25 mouse cellular contexts compared by ENCODE assay signal in genomic region chr6:86870335-86870734, GRCm38 (mm10). TPM values are rescaled to one million over a fixed set of nuclear protein-coding genes. Genes with fewer than 3 reads are reported as not detected.
A peak's percentile ranks its signal among the peaks of the same experiment; 100 is the strongest.
DNase-seq lines count a peak whose midpoint lies in the region; ATAC-seq and TF ChIP-seq lines count a peak whose summit lies in the region.
"Had no signal": no experiment of that assay in that cellular context is flagged by ENCODE, and none has a peak within 500 bp of the region (broad histone marks: within the 10 kb centered on the region; RNA-seq: fewer than 3 reads in every experiment).

No protein-coding gene starts in this region.

- H3K79me2 ChIP-seq in heart, adult 2 months (replicated peaks; ENCODE audit: control insufficient read depth, insufficient read depth, low read length): peaks cover 10% of the 10 kb centered on the region

- 0 out of 2 replicates have a peak, but pooled peaks have one; percentile 12 for TF ChIP-seq POLR2A in heart, adult 2 months (IDR thresholded peaks at IDR 0.05; ENCODE audit: insufficient read depth, low read depth, low read length)

- H3K36me3 ChIP-seq in heart, adult 2 months (ENCODE audit: control insufficient read depth, insufficient read depth, low read length): peaks cover 26% of the 10 kb centered on the region
- H3K36me3 ChIP-seq in midbrain, embryonic 15.5 days (replicated peaks): no peaks in the 10 kb centered on the region
- H3K36me3 ChIP-seq: hindbrain, embryonic 15.5 days; midbrain, embryonic 13.5 days; neural tube, embryonic 12.5 days had no signal

- H3K4me1 ChIP-seq in heart, adult 2 months (ENCODE audit: control insufficient read depth, insufficient read depth, low read length): peaks cover 28% of the 10 kb centered on the region
- no peaks in the 10 kb centered on the region for H3K4me1 ChIP-seq in midbrain, embryonic 15.5 days

- H3K4me2 ChIP-seq in midbrain, embryonic 15.5 days: no peak overlapping the region
- H3K4me2 ChIP-seq: hindbrain, embryonic 15.5 days; lung, embryonic 14.5 days; midbrain, embryonic 13.5 days; neural tube, embryonic 12.5 days had no signal

- ATAC-seq in midbrain, embryonic 15.5 days (replicated peaks): no peak
- ATAC-seq: forebrain, embryonic 16.5 days; intestine, embryonic 16.5 days; midbrain, embryonic 13.5 days had no signal

- H3K27me3 ChIP-seq in heart, adult 2 months (ENCODE audit: control insufficient read depth, insufficient read depth, low read length): no peaks in the 10 kb centered on the region
- H3K27me3 ChIP-seq in midbrain, embryonic 15.5 days (replicated peaks): no peaks in the 10 kb centered on the region
- H3K27me3 ChIP-seq: hindbrain, embryonic 15.5 days; midbrain, embryonic 13.5 days; neural tube, embryonic 12.5 days had no signal

- TF ChIP-seq CTCF in heart, adult 2 months (IDR thresholded peaks at IDR 0.05): no peak

- WGBS in heart, adult 2 months: 25% methylated on average over 9 of the region's 9 CpGs
- 90% methylated on average over 9 of the region's 9 CpGs for whole genome bisulfite sequencing in midbrain, embryonic 15.5 days

- no peak overlapping the region for H3K4me3 ChIP-seq in heart, adult 2 months
- no peak overlapping the region for H3K4me3 ChIP-seq in midbrain, embryonic 15.5 days
- H3K4me3 ChIP-seq: forebrain, embryonic 10.5 days; hindbrain, embryonic 15.5 days; left cerebral cortex, adult 2 months; midbrain, embryonic 13.5 days; neural tube, embryonic 12.5 days had no signal

- H3K9ac ChIP-seq in heart, adult 2 months (ENCODE audit: low read depth, low read length): no peak overlapping the region
- no peak overlapping the region for H3K9ac ChIP-seq in midbrain, embryonic 15.5 days
- H3K9ac ChIP-seq: hindbrain, embryonic 15.5 days; liver, embryonic 14.5 days; lung, embryonic 14.5 days; midbrain, embryonic 13.5 days; neural tube, embryonic 12.5 days had no signal

- no peak for TF ChIP-seq EP300 in heart, adult 2 months (IDR thresholded peaks at IDR 0.05; ENCODE audit: insufficient read depth, low read depth, low read length)

- peak overlapping the region; percentile 62 for H3K27ac ChIP-seq in heart, adult 2 months
- no peak overlapping the region for H3K27ac ChIP-seq in midbrain, embryonic 15.5 days
- H3K27ac ChIP-seq: forebrain, embryonic 10.5 days; hindbrain, embryonic 15.5 days; left cerebral cortex, adult 2 months; liver, embryonic 14.5 days; midbrain, embryonic 13.5 days; neural tube, embryonic 12.5 days had no signal

- intact Hi-C loops in heart, adult 2 months (cut with DNase I): loop anchor here (10.0 kb wide), 1 partner anchor 56 kb away; no protein-coding TSS in a partner anchor
- intact Hi-C loops in heart, postnatal 10 days (cut with DNase I): no loop called here

- DNase-seq in heart, adult 2 months: peak in 1 of 2 experiments; percentile 38
- DNase-seq in heart, adult 8-10 months (ENCODE audit: low spot score): no peak
- peak; percentile 55 for DNase-seq in CD4-positive helper T cell, adult 2 months (ENCODE audit: low read depth, low spot score)
- peak; percentile 29 for DNase-seq in T-cell, adult 2 months (ENCODE audit: low spot score)
- DNase-seq in heart, postnatal 10 days: peak; percentile 47 to 57
- DNase-seq in c-Kit-positive CD71-positive TER-119-positive erythroid progenitor cells, embryonic 14.5 days (ENCODE audit: low spot score): no peak
- no peak for DNase-seq in spleen, postnatal 10 days (ENCODE audit: low spot score in 2 of 2)
- DNase-seq: adrenal gland, postnatal 36 days; cerebellum, adult 11-12 months; cerebellum, postnatal 10 days; gastrocnemius, postnatal 36 days; kidney, postnatal 4 days; lung, embryonic 14.5 days; right cerebral cortex, postnatal 25 days; spleen, adult 18-20 months; thymus, postnatal 14 days had no signal

- H3K9me3 ChIP-seq in midbrain, embryonic 15.5 days: no peaks in the 10 kb centered on the region
- H3K9me3 ChIP-seq: forebrain, embryonic 10.5 days; hindbrain, embryonic 15.5 days; midbrain, embryonic 13.5 days; neural tube, embryonic 12.5 days had no signal

RNA-seq across cellular contexts. Expression of gene Aak1, which starts 21.0 kb away (rescaled TPM):
- total RNA-seq in heart, adult 2 months (2021): 10 to 100 TPM; 81.6 to 85.5 TPM
- 20.5 and 31.2 TPM in 2 replicates for polyA plus RNA-seq in heart, adult 2 months (2012; rRNA removed)
- 10 to 100 TPM; 75.9 to 93.5 (median 92.3) TPM for total RNA-seq in heart, adult 8-10 months (2022)
- total RNA-seq in heart, postnatal 10 days (2021): 100 to 1,000 TPM in 1 of 2 experiments, 10 to 100 TPM in 1; 95.7 to 103 TPM
- 44.0 and 51.8 TPM in 2 replicates for polyA plus RNA-seq in midbrain, embryonic 15.5 days (2015; fragmentation: Nextera tagmentation; extraction: Ambion mirVana)

Comparison
In these comparisons a context has a peak if more than half of its experiments do, and no peak if none do; other contexts are left out.
1. DNase-seq: peak in CD4-positive helper T cell, adult 2 months (single experiment), T-cell, adult 2 months (single experiment) and heart, postnatal 10 days (2 of 2); none in heart, adult 8-10 months (single experiment), c-Kit-positive CD71-positive TER-119-positive erythroid progenitor cells, embryonic 14.5 days (single experiment) and spleen, postnatal 10 days (0 of 2).